Mouse (Mus musculus): ENCODE measurements at regions not wholly inside any gene's neighbourhood (a gene's known extent, or its start where the extent isn't known, plus 50 kb on each side); places are given as distances from the start of the nearest gene placed in this dataset.

GRCm38 (mm10) chrX:142616189-142616872, 64.9 kb upstream of the Tmem164 start:
- TF ChIP-seq FLI1 (IDR thresholded peaks at IDR 0.05; ENCODE audit: low read length) (no peak), GATA1 (IDR thresholded peaks at IDR 0.05; ENCODE audit: borderline replicate concordance, low read length) (no peak)
- H3K36me3 ChIP-seq (replicated peaks; ENCODE audit: low read length) = no peaks in the 10 kb centered on the region
- H3K4me1 ChIP-seq = peaks cover 7% of the 10 kb centered on the region; the same call in 1 of the 2 replicates
- H3K9me3 ChIP-seq = peaks cover 16% of the 10 kb centered on the region
- peaks cover 3% of the 10 kb centered on the region for H3K27me3 ChIP-seq (replicated peaks)
- no peak overlapping the region for H3K4me3 ChIP-seq (replicated peaks)

GRCm38 (mm10) chrX:142618389-142618788, 62.8 kb upstream of the Tmem164 start:
- H3K36me3 ChIP-seq (replicated peaks; ENCODE audit: low read length) = no peaks in the 10 kb centered on the region
- H3K4me3 ChIP-seq (replicated peaks) = no peak overlapping the region
- H3K4me1 ChIP-seq = peaks cover 7% of the 10 kb centered on the region; the same call in 1 of the 2 replicates
- H3K9me3 ChIP-seq = peaks cover 16% of the 10 kb centered on the region
- TF ChIP-seq GATA1 (IDR thresholded peaks at IDR 0.05; ENCODE audit: borderline replicate concordance, low read length) = no peak
- TF ChIP-seq FLI1 (IDR thresholded peaks at IDR 0.05; ENCODE audit: low read length) = no peak
- H3K27me3 ChIP-seq (replicated peaks) = no peaks in the 10 kb centered on the region

- H3K36me3 ChIP-seq (replicated peaks; ENCODE audit: low read length) = no peaks in the 10 kb centered on the region
- H3K27me3 ChIP-seq (replicated peaks) = peaks cover 6% of the 10 kb centered on the region
- H3K4me3 ChIP-seq (replicated peaks) = no peak overlapping the region
- H3K9me3 ChIP-seq = peaks cover 6% of the 10 kb centered on the region; the same call in 1 of the 2 replicates
- TF ChIP-seq FLI1 (IDR thresholded peaks at IDR 0.05; ENCODE audit: low read length) (no peak), GATA1 (IDR thresholded peaks at IDR 0.05; ENCODE audit: borderline replicate concordance, low read length) (no peak)
- H3K4me1 ChIP-seq = peaks cover 3% of the 10 kb centered on the region; the same call in 1 of the 2 replicates
Measured at GRCm38 (mm10) chrX:142623359-142623758, 57.8 kb upstream of the Tmem164 start.

- Histone ChIP-seq H3K27me3 (replicated peaks) (peaks cover 6% of the 10 kb centered on the region), H3K4me3 (replicated peaks) (no peak overlapping the region), H3K4me1 (no peaks in the 10 kb centered on the region), H3K36me3 (replicated peaks; ENCODE audit: low read length) (no peaks in the 10 kb centered on the region), H3K9me3 (peaks cover 6% of the 10 kb centered on the region; the same call in 1 of the 2 replicates)
- TF ChIP-seq GATA1 (IDR thresholded peaks at IDR 0.05; ENCODE audit: borderline replicate concordance, low read length) (no peak), FLI1 (IDR thresholded peaks at IDR 0.05; ENCODE audit: low read length) (no peak)
Measured at GRCm38 (mm10) chrX:142623882-142624281, 57.3 kb upstream of the Tmem164 start.

Measured in megakaryocyte, embryonic 14.5 days (primary cell).